Mouse (Mus musculus) embryonic stem cell, embryonic (primary cell): ENCODE data around the gene Tmem63b.

Experiments used
- CTCF ChIA-PET, 4 experiments: fragments of 300-600 bp in 2 of 4; fragments of 350-600 bp in 2 of 4; sonication (Branson Sonifier 250); formaldehyde crosslinking; loops; one replicate each; lab custom pipeline; 2022; ENCODE audit warnings: inconsistent platforms in 2 of 4; lab: Charles Lee
- POLR2A ChIA-PET, 4 experiments: fragments of 300-600 bp in 2 of 4; fragments of 350-600 bp in 2 of 4; sonication (Branson Sonifier 250); formaldehyde crosslinking; loops; one replicate each; lab custom pipeline; 2022; ENCODE audit warnings: antibody characterized with exemption in 4 of 4, inconsistent platforms in 1 of 4; lab: Charles Lee

Tmem63b gene

DNA sequence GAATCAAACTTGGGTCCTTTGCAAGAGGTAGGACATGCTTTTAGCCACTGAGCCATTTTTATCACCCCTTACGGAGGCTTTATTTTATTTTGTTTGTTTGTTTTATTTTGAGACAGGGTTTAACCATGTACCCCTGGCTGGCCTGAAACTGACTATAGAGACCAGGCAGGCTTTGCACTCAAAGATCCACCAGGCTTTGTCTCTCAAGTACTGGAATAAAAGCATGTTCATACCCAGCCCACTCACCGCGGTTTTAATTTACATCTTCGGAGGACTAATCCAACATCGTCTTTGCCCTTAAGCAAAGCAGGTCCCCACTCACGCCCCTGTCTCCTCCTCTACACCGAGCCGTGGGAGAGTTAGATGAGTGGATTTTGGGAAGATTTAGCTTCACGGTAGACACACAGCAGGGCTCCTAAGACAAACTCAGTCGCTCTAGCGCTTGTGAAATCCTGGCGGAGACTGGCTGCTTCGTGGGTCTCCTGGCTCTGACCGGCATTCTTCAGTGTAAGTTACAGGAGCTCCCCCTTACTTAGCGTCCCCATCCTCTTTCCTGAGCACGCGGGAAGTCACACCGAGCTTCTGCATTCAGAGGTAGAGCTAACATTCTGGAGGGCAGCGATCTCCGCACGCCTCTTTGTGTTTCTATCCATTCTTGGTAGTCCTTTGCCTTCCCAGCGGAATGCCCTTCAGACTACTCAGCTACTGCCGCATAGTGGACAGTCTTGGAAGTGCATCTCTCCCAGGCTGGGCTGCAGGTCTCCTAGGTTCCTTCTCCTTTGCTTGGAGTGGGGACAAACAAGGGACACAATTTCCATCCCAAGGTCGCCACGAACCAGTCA, 37.2 kb upstream of the Tmem63b start:
- ChIA-PET CTCF (interaction anchor here (0.5 to 3.8 kb wide), 52 partner anchors 10 to 1757 kb away, joined by 3 to 31 read pairs (median 3); partner anchors contain the start of genes 1600014C23Rik (in 2 of the 4), Vegfa (in 2 of the 4), Aars2 (in 1 of the 4) and Mrpl14 (in 1 of the 4)), POLR2A (interaction anchor here in 3 of 4 experiments (0.7 to 1.7 kb wide), 23 partner anchors 10 to 420 kb away, joined by 3 to 9 read pairs (median 3); partner anchors contain the start of genes 1600014C23Rik (in 1 of the 3), Aars2 (in 1 of the 3), Mrpl14 (in 1 of the 3) and Mrps18a (in 1 of the 3))

DNA sequence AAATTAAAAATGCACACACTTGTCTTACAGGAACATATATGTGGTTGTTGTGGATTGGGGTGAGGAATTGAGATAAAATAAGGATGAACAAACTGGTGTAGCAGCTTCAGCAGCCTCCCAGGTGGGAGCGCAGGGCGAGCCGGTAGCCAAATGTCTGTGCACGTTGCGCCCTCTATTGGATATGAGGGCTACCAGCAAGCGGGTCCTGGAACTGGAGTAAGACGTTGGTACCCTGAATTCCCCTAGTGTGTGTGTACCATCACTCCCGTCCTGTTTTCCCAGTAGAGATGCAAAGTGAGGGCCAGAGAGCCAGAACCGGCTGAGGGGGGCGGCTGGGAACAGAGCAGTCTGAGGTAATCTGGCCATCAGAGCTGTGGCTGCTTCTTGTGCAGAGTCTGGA, 31.6 kb upstream of the Tmem63b start:
- CTCF ChIA-PET, result interaction anchor here (0.5 to 2.8 kb wide), 37 partner anchors 10 to 911 kb away, joined by 3 to 9 read pairs (median 3); partner anchors contain the start of genes Ptk7 (in 1 of the 4) and Tmem151b (in 1 of the 4)

DNA sequence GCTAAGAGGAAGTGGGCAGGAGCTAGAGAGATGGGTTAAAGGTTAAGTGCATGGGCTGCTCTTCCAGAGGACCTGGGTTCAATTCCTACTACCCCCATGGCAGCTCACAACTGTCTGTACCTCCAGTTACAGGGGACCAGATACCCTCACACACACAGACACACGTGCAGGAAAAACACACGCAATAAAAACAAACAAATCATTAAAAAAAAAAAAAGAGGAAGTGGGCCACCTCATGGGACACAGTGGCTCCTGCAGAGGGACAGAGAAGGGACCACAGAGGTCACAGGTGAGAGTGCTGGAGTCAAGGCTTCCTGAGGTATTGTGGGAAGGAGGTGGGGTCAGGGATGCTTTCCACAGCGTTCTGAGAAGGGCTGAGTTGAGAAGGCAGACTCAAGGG, 24.8 kb upstream of the Tmem63b start:
- POLR2A ChIA-PET, result interaction anchor here in 2 of 4 experiments (0.6 to 1.5 kb wide), 6 partner anchors 10 to 345 kb away, joined by 3 to 6 read pairs (median 4); no protein-coding TSS in a partner anchor
- CTCF ChIA-PET, result interaction anchor here in 2 of 4 experiments (0.6 to 0.8 kb wide), 5 partner anchors 9 to 973 kb away, joined by 3 to 4 read pairs (median 4); no protein-coding TSS in a partner anchor

More for the DNA sequence above, 31.6 kb upstream of the Tmem63b start:
- POLR2A ChIA-PET, result interaction anchor here (0.5 to 1.4 kb wide), 7 partner anchors 44 to 355 kb away, joined by 3 read pairs; partner anchors contain the start of gene Mymx (in 1 of the 4)

DNA sequence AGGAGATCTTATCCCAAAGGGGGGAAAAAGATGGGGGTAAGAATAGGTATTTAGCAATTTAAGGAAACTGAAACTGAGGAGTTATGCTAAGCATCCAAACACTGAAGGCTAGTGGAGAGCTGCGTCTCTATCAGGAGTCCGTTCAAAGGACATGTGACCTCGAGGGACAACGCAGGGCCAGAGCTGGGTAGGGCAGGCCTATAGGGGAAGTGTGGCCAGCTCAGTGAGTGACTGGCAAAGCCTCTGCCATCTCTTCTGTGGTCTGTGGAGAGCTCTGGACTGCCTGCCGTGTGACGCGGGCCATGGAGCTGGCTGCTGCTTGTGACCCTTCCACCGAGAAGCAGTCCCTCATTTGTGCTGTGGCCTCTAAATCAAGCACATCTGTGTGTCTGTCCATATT, 23.7 kb upstream of the Tmem63b start:
- CTCF ChIA-PET, result interaction anchor here in 3 of 4 experiments (0.6 to 1.4 kb wide), 5 partner anchors 9 to 132 kb away, joined by 3 to 4 read pairs (median 3); partner anchors contain the start of gene Tmem63b (in 1 of the 3)
- POLR2A ChIA-PET, result interaction anchor here in 2 of 4 experiments (0.7 to 1.5 kb wide), 5 partner anchors 10 to 16 kb away, joined by 3 to 4 read pairs (median 3); no protein-coding TSS in a partner anchor

GRCm38 (mm10) chr17:45709829-45710228, 23.1 kb upstream of the Tmem63b start:
- ChIA-PET CTCF (interaction anchor here in 3 of 4 experiments (0.6 to 1.4 kb wide), 4 partner anchors 9 to 132 kb away, joined by 3 to 4 read pairs (median 4); partner anchors contain the start of gene Tmem63b (in 1 of the 3)), POLR2A (interaction anchor here in 1 of 4 experiments (1.5 kb wide), 1 partner anchor 15 kb away, joined by 4 read pairs; no protein-coding TSS in a partner anchor)

- ChIA-PET POLR2A (interaction anchor here in 1 of 4 experiments (0.5 kb wide), 1 partner anchor 61 kb away, joined by 17 read pairs; no protein-coding TSS in a partner anchor), CTCF (no interaction called here)
Observed at GRCm38 (mm10) chr17:45708179-45708578, 21.5 kb upstream of the Tmem63b start.

DNA sequence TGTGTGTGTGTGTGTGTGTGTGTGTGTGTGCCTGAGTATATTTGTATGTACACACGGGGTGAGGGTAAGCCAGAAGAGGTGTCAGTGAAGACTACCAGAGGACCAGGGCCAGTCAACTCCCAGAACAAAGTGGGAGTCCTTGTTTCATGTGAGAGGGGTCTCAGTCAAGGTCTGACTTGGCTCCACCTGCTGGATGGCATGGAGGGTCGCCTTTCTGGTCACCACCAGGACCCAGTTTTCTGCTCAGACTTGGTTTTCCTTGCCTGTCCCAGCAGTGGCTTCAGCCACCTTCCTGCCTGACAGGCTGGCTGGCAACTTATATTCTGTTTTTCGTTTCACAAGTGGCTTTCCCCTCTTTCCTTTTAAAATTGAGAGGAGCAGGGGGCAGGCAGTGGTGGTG, 20.7 kb upstream of the Tmem63b start:
- ChIA-PET CTCF (interaction anchor here in 2 of 4 experiments (0.6 kb wide), 3 partner anchors 111 to 333 kb away, joined by 3 to 5 read pairs (median 3); no protein-coding TSS in a partner anchor), POLR2A (interaction anchor here in 1 of 4 experiments (0.6 to 1.2 kb wide), 3 partner anchors 13 to 82 kb away, joined by 3 to 4 read pairs (median 4); no protein-coding TSS in a partner anchor)

GRCm38 (mm10) chr17:45706796-45707195, 20.1 kb upstream of the Tmem63b start:
- ChIA-PET POLR2A (interaction anchor here in 1 of 4 experiments (0.6 to 1.2 kb wide), 3 partner anchors 12 to 83 kb away, joined by 3 to 4 read pairs (median 4); no protein-coding TSS in a partner anchor), CTCF (interaction anchor here in 3 of 4 experiments (0.6 kb wide), 4 partner anchors 111 to 333 kb away, joined by 3 to 5 read pairs (median 4); no protein-coding TSS in a partner anchor)

DNA sequence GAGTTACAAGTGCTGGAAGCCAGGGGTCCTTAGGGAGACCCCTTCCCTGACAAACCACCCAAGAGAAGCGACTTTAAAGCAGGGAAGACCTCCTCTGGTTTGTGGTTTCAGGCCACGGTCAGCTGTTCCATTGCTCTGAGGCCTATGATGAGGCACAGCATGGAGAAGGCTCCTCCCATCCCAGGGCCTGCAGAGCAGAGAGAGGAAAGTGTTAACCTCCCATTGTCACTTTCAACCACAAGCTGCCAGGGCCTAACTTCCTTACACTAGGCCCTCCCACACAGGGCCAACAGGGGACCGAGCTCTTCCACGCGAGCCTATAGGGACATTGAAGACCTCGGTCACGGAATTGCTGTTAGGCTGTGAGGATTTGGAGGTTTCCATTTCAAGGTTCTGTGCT, 16.5 kb upstream of the Tmem63b start:
- POLR2A ChIA-PET, result interaction anchor here in 3 of 4 experiments (0.5 to 1.4 kb wide), 5 partner anchors 8 to 1193 kb away, joined by 3 to 5 read pairs (median 4); no protein-coding TSS in a partner anchor
- CTCF ChIA-PET, result interaction anchor here in 1 of 4 experiments (0.6 to 1.3 kb wide), 4 partner anchors 17 to 1769 kb away, joined by 3 read pairs; partner anchors contain the start of genes Gtpbp2 and Mrpl14

DNA sequence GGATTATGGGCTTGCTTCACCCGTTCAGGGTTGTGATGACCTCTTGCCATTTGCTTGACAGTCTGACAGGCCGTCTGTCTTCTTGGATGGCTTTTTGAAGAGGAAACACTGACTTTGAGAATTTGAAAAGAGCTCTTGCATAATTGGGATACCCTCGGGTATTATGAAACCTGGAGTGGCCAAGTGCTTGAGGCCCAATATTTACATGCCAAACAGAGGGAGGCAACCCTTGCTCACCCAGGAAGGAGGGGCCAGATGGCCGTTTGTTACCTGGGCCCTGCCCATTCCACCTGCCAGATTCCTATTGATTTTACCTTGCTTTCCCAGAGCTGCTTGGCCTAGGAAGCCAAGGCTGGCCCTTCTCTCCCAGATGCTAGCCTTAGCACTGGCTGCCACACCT, 15.5 kb upstream of the Tmem63b start:
- CTCF ChIA-PET, result no interaction called here
- POLR2A ChIA-PET, result interaction anchor here in 3 of 4 experiments (1.2 to 1.4 kb wide), 3 partner anchors 257 to 451 kb away, joined by 3 read pairs; partner anchors contain the start of genes Mad2l1bp (in 1 of the 3) and Vegfa (in 1 of the 3)

- CTCF ChIA-PET, result interaction anchor here (0.5 to 1.7 kb wide), 4 partner anchors 9 to 34 kb away, joined by 3 to 4 read pairs (median 3); no protein-coding TSS in a partner anchor
- POLR2A ChIA-PET, result interaction anchor here (0.6 to 2.6 kb wide), 17 partner anchors 10 to 452 kb away, joined by 3 to 8 read pairs (median 3); partner anchors contain the start of genes Mrpl14 (in 2 of the 4), Hsp90ab1 (in 1 of the 4), Mad2l1bp (in 1 of the 4) and Vegfa (in 1 of the 4)
Observed at GRCm38 (mm10) chr17:45701236-45701591, 14.5 kb upstream of the Tmem63b start.

GRCm38 (mm10) chr17:45700496-45701235, 14.0 kb upstream of the Tmem63b start:
- ChIA-PET POLR2A (interaction anchor here in 3 of 4 experiments (0.6 to 2.6 kb wide), 20 partner anchors 10 to 965 kb away, joined by 3 to 8 read pairs (median 3); partner anchors contain the start of genes Mrpl14 (in 2 of the 3), Hsp90ab1 (in 1 of the 3) and Mad2l1bp (in 1 of the 3)), CTCF (interaction anchor here (0.5 to 1.7 kb wide), 5 partner anchors 10 to 36 kb away, joined by 3 to 17 read pairs (median 3); no protein-coding TSS in a partner anchor)

GRCm38 (mm10) chr17:45699039-45699740, 12.5 kb upstream of the Tmem63b start:
- ChIA-PET CTCF (no interaction called here), POLR2A (interaction anchor here in 1 of 4 experiments (2.4 to 2.6 kb wide), 2 partner anchors 14 to 16 kb away, joined by 7 to 8 read pairs; partner anchors contain the start of gene Mrpl14)

DNA sequence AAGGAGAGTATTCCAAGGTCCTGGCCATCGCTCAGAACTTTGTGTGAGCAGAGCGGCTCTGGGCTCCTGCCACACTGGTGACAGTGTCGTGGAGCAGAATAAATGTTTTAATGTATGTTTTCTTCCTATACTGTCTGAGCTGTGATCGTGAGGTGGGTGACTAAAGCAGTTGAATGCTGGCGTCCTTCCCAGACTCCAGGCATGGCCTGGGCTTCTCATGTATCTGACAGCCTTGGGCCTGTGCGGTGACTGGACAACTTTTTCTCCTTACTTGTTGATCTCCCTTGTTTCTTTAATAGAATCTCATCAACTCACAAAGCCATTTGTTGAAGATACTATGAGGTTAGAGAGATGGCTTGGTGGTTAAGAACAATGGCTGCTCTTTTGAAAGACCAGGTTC, 11.7 kb upstream of the Tmem63b start:
- ChIA-PET CTCF (no interaction called here), POLR2A (no interaction called here)

- ChIA-PET POLR2A (interaction anchor here in 3 of 4 experiments (1.0 to 1.4 kb wide), 5 partner anchors 9 to 125 kb away, joined by 3 to 5 read pairs (median 4); partner anchors contain the start of gene Mrpl14 (in 2 of the 3)), CTCF (no interaction called here)
Observed at GRCm38 (mm10) chr17:45696981-45697380, 10.3 kb upstream of the Tmem63b start.
